Comparison of ENCODE assay signal across 28 mouse cellular contexts in the genomic region with DNA sequence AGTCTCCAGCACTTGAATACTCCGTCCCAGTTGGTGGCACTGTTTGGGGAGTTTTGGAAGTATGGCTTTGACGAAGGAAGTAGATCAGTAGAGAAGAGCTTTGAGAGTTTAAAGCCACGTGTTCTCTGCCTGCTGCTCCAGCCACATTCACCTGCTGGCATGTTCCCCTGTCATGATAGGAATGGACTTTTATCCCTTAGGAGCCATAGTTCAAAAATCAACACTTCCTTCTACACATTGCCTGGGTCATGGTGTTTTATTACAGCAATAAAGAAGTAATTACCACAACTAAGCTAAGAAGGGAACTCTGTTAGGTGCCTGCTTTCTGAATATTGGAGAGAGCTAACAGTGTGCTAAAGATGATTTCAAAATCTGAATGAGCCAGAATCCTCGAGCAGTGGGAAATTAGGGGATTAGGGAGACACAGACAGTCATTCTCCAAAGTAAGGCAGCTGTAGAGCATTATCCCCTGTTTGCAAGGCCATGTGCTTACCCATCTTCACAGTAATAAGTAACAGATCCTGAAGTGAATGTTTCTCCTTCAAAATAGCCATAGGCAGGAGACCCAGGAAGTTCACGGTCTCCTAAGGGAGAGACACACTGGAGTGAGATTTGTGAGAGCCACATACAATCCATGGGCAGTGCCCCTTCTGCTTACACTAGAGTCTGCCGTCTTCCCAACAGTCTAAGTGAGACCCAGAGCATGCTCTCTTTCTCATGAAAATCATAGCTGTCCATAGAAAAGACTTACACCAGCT. TPM values are rescaled to one million over a fixed set of nuclear protein-coding genes. Genes with fewer than 3 reads are reported as not detected.
"Had no signal": no experiment of that assay in that cellular context is flagged by ENCODE, and none has a peak within 500 bp of the region (broad histone marks: within the 10 kb centered on the region; RNA-seq: fewer than 3 reads in every experiment).

No protein-coding gene starts in this region.

- H3K4me2 ChIP-seq: kidney, embryonic 15.5 days; liver, embryonic 11.5 days; lung, embryonic 15.5 days; neural tube, embryonic 12.5 days; neural tube, embryonic 15.5 days had no signal

- DNase-seq: kidney, adult 18-20 months; kidney, postnatal 14 days; kidney, postnatal 4 days; layer of hippocampus, adult 9-11 months; layer of hippocampus, postnatal 36 days; lung, adult 18-20 months; lung, postnatal 10 days; lung, postnatal 36 days; midbrain, embryonic 14.5 days; retina, postnatal 1 day; right cerebral cortex, postnatal 25 days; thymus, adult 2 months; thymus, postnatal 14 days; thymus, postnatal 4 days had no signal

- H3K27me3 ChIP-seq: kidney, embryonic 15.5 days; lung, embryonic 15.5 days; neural tube, embryonic 12.5 days; neural tube, embryonic 15.5 days had no signal

- H3K9me3 ChIP-seq: kidney, embryonic 15.5 days; lung, embryonic 15.5 days; midbrain, embryonic 10.5 days; neural tube, embryonic 12.5 days; neural tube, embryonic 15.5 days had no signal

- H3K4me3 ChIP-seq: kidney, embryonic 15.5 days; layer of hippocampus, adult 2 months; left cerebral cortex, adult 2 months; lung, embryonic 15.5 days; megakaryocyte, embryonic 14.5 days; midbrain, embryonic 10.5 days; neural tube, embryonic 12.5 days; neural tube, embryonic 15.5 days had no signal

- H3K27ac ChIP-seq: kidney, embryonic 15.5 days; layer of hippocampus, adult 2 months; left cerebral cortex, adult 2 months; liver, embryonic 14.5 days; lung, embryonic 15.5 days; midbrain, embryonic 10.5 days; neural tube, embryonic 12.5 days; neural tube, embryonic 15.5 days had no signal

- H3K4me1 ChIP-seq: kidney, embryonic 15.5 days; lung, embryonic 15.5 days; midbrain, embryonic 10.5 days; neural tube, embryonic 12.5 days; neural tube, embryonic 15.5 days had no signal

- H3K36me3 ChIP-seq: kidney, embryonic 15.5 days; lung, embryonic 15.5 days; midbrain, embryonic 10.5 days; neural tube, embryonic 12.5 days; neural tube, embryonic 15.5 days had no signal

- H3K9ac ChIP-seq: kidney, embryonic 15.5 days; liver, embryonic 14.5 days; lung, embryonic 15.5 days; neural tube, embryonic 12.5 days; neural tube, embryonic 15.5 days had no signal

RNA-seq across cellular contexts. Expression of a gene that starts 20.4 kb away (rescaled TPM):
- polyA plus RNA-seq: limb, embryonic 11.5 days; limb, embryonic 14.5 days; lung, embryonic 15.5 days; midbrain, embryonic 10.5 days; midbrain, embryonic 14.5 days; neural tube, embryonic 12.5 days; neural tube, embryonic 15.5 days; spleen, adult 2 months; testis, adult 2 months had no signal

RNA-seq across cellular contexts. Expression of a gene that starts 33.8 kb away (rescaled TPM):
- polyA plus RNA-seq: kidney, embryonic 15.5 days; limb, embryonic 11.5 days; limb, embryonic 14.5 days; liver, embryonic 11.5 days; liver, embryonic 14.5 days; lung, embryonic 15.5 days; midbrain, embryonic 10.5 days; midbrain, embryonic 14.5 days; neural tube, embryonic 12.5 days; neural tube, embryonic 15.5 days; spleen, adult 2 months had no signal
